Mouse (Mus musculus): ENCODE measurements at regions not wholly inside any gene's neighbourhood (a gene's known extent, or its start where the extent isn't known, plus 50 kb on each side); places are given as distances from the start of the nearest gene placed in this dataset.

- Histone ChIP-seq H3K9me3 (replicated peaks; ENCODE audit: insufficient read depth, low read length) (no peaks in the 10 kb centered on the region), H3K79me2 (ENCODE audit: control insufficient read depth, insufficient read depth, low read length, poor library complexity) (no peaks in the 10 kb centered on the region), H3K9ac (ENCODE audit: control insufficient read depth, low read depth, low read length, poor library complexity, severe bottlenecking) (no peak overlapping the region), H3K4me1 (ENCODE audit: control insufficient read depth in 1 of 2, insufficient read depth in 2 of 2, low read length in 2 of 2) (no peaks in the 10 kb centered on the region), H3K27ac (ENCODE audit: control insufficient read depth, low read depth, low read length) (no peak overlapping the region), H3K4me3 (ENCODE audit: control insufficient read depth in 1 of 2, insufficient read depth in 1 of 2, low read depth in 2 of 2, low read length in 2 of 2) (no peak overlapping the region), H3K27me3 (ENCODE audit: control insufficient read depth in 1 of 2, insufficient read depth in 2 of 2, low read length in 2 of 2) (no peaks in the 10 kb centered on the region), H3K36me3 (ENCODE audit: control insufficient read depth in 1 of 2, insufficient read depth in 2 of 2, low read length in 2 of 2) (no peaks in the 10 kb centered on the region)
- TF ChIP-seq CHD1 (IDR thresholded peaks at IDR 0.05; ENCODE audit: low read depth, low read length) (no peak), EP300 (IDR thresholded peaks at IDR 0.05; ENCODE audit: low read depth in 1 of 2, low read length in 2 of 2) (no peak), POLR2AphosphoS2 (IDR thresholded peaks at IDR 0.05; ENCODE audit: low read length) (no peak), MAX (IDR thresholded peaks at IDR 0.05; ENCODE audit: low read length) (no peak)
- no peak for DNase-seq (ENCODE audit: low read depth, low spot score)
Measured at GRCm38 (mm10) chr9:83265736-83266135, 119.3 kb upstream of the Hmgn3 start.

- H3K36me3 ChIP-seq (ENCODE audit: control insufficient read depth in 1 of 2, insufficient read depth in 2 of 2, low read length in 2 of 2), result no peaks in the 10 kb centered on the region
- H3K9me3 ChIP-seq (replicated peaks; ENCODE audit: insufficient read depth, low read length), result no peaks in the 10 kb centered on the region
- H3K79me2 ChIP-seq (ENCODE audit: control insufficient read depth, insufficient read depth, low read length, poor library complexity), result no peaks in the 10 kb centered on the region
- no peak overlapping the region for H3K9ac ChIP-seq (ENCODE audit: control insufficient read depth, low read depth, low read length, poor library complexity, severe bottlenecking)
- H3K4me1 ChIP-seq (ENCODE audit: control insufficient read depth in 1 of 2, insufficient read depth in 2 of 2, low read length in 2 of 2), result no peaks in the 10 kb centered on the region
- no peak overlapping the region for H3K4me3 ChIP-seq (ENCODE audit: control insufficient read depth in 1 of 2, insufficient read depth in 1 of 2, low read depth in 2 of 2, low read length in 2 of 2)
- no peaks in the 10 kb centered on the region for H3K27me3 ChIP-seq (ENCODE audit: control insufficient read depth in 1 of 2, insufficient read depth in 2 of 2, low read length in 2 of 2)
- no peak for DNase-seq (ENCODE audit: low read depth, low spot score)
- TF ChIP-seq ZKSCAN1 (IDR thresholded peaks at IDR 0.05; ENCODE audit: low read depth, low read length), result no peak
- no peak for TF ChIP-seq TBP (IDR thresholded peaks at IDR 0.05; ENCODE audit: low read depth, low read length)
- no peak for TF ChIP-seq ETS1 (IDR thresholded peaks at IDR 0.05; ENCODE audit: low read depth, low read length)
- no peak for TF ChIP-seq RCOR1 (IDR thresholded peaks at IDR 0.05; ENCODE audit: low read depth, low read length)
- no peak overlapping the region for H3K27ac ChIP-seq (ENCODE audit: control insufficient read depth, low read depth, low read length)
Measured at GRCm38 (mm10) chr9:83259511-83259910, 113.0 kb upstream of the Hmgn3 start.

DNA sequence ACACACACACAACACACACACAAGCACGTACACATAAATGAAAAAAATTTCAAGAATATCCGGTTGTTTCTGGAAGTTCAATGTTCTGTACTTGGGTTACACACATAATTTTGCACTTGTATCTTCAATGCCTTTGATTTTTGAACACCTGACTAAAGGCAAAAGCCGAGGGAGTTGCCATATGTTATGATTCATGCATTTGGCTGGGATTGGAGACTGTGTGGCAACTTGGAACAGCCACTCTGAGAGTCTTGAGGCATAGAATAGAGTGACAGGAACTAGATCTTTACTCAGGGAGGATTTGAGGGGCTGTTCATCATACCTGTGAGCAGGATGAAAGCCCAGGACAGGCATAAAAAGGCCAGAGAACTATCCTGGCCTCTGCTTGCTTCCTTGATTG, 112.5 kb upstream of the Hmgn3 start:
- Histone ChIP-seq H3K27ac (ENCODE audit: control insufficient read depth, low read depth, low read length) (no peak overlapping the region), H3K9ac (ENCODE audit: control insufficient read depth, low read depth, low read length, poor library complexity, severe bottlenecking) (no peak overlapping the region), H3K79me2 (ENCODE audit: control insufficient read depth, insufficient read depth, low read length, poor library complexity) (no peaks in the 10 kb centered on the region), H3K4me1 (ENCODE audit: control insufficient read depth in 1 of 2, insufficient read depth in 2 of 2, low read length in 2 of 2) (no peaks in the 10 kb centered on the region), H3K36me3 (ENCODE audit: control insufficient read depth in 1 of 2, insufficient read depth in 2 of 2, low read length in 2 of 2) (no peaks in the 10 kb centered on the region), H3K9me3 (replicated peaks; ENCODE audit: insufficient read depth, low read length) (no peaks in the 10 kb centered on the region), H3K4me3 (ENCODE audit: control insufficient read depth in 1 of 2, insufficient read depth in 1 of 2, low read depth in 2 of 2, low read length in 2 of 2) (no peak overlapping the region), H3K27me3 (ENCODE audit: control insufficient read depth in 1 of 2, insufficient read depth in 2 of 2, low read length in 2 of 2) (no peaks in the 10 kb centered on the region)
- DNase-seq (ENCODE audit: low read depth, low spot score), result no peak
- TF ChIP-seq EP300 (IDR thresholded peaks at IDR 0.05; ENCODE audit: low read depth in 1 of 2, low read length in 2 of 2) (no peak), POLR2AphosphoS2 (IDR thresholded peaks at IDR 0.05; ENCODE audit: low read length) (no peak), NELFE (IDR thresholded peaks at IDR 0.05; ENCODE audit: low read depth, low read length) (no peak), MAZ (IDR thresholded peaks at IDR 0.05; ENCODE audit: low read depth, low read length) (no peak), MEF2A (IDR thresholded peaks at IDR 0.05; ENCODE audit: extremely low read depth, insufficient replicate concordance, low read depth, low read length, poor library complexity, severe bottlenecking) (no peak), TAL1 (IDR thresholded peaks at IDR 0.05; ENCODE audit: low read length) (no peak), ZMIZ1 (IDR thresholded peaks at IDR 0.05; ENCODE audit: low read depth, low read length) (no peak), SIN3A (IDR thresholded peaks at IDR 0.05; ENCODE audit: low read length) (no peak), E2F4 (IDR thresholded peaks at IDR 0.05; ENCODE audit: borderline replicate concordance, low read depth, low read length) (no peak), UBTF (IDR thresholded peaks at IDR 0.05; ENCODE audit: borderline replicate concordance, insufficient read depth, low read depth, low read length) (no peak), MAX (IDR thresholded peaks at IDR 0.05; ENCODE audit: low read length) (no peak), TCF12 (IDR thresholded peaks at IDR 0.05; ENCODE audit: low read depth, low read length) (no peak), ELF1 (IDR thresholded peaks at IDR 0.05; ENCODE audit: low read depth, low read length) (no peak), MAFK (IDR thresholded peaks at IDR 0.05; ENCODE audit: borderline replicate concordance, low read depth, low read length) (no peak), MYC (IDR thresholded peaks at IDR 0.05; ENCODE audit: low read depth, low read length) (no peak), MXI1 (IDR thresholded peaks at IDR 0.05; ENCODE audit: low read depth, low read length) (no peak)
